Mouse (Mus musculus): ENCODE measurements around the gene Mymx.
A peak's percentile ranks its signal among the peaks of the same experiment; 100 is the strongest.

The Mymx gene

DNA sequence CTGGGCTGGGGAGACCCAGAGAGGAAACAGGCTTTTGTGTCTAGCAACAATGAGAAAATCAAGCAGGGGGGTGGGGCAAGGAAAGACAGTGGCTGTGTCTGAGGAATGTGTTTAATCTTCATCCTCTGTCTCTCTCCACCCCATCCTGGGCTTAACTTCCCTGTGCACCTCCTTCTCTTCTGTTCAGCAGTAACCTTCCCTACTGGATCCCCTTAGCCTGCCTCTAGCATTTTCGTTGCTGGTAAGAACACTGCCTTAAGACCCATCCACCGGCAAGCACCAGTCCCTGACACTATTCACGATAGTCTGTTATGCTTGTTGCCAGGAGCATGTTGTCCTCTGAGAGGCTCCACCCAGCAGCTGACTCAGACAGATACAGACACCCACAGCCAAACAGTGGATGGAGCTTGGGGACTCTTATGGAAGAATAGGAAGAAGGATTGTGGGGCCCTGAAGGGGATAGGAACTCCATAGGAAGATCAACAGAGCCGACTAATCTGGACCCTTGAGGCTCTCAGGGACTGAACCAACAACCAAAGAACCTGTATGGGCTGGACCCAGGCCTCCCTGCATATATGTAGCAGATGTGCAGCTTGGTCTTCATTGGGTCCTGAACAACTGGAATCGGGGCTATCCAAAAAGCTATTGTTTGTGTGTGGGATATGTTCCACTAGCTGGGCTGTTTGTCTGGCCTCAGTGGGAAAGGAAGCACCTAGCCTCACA is 8.4 kb upstream of the Mymx start:
- no peak for DNase-seq

DNA sequence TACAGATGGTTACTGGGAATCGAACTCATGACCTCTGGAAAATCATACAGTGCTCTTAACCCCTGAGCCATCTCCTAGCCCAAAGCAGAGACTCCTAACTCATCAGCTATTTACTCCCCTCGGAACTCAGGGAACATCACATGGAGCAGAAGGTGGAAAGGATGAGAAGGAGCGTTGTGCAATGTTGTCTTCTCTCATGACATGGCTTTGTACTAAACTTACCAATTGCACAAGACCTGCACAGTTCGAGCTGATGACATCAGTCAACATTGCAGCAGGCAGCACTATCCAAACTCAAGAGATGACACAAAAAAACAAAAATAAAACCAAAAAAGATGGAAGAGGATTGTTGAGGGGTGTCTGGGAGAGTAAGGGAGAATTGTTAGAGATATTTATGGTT is 6.5 kb upstream of the Mymx start:
- no peak for DNase-seq

- no peak for DNase-seq
Observed at GRCm38 (mm10) chr17:45606992-45607879, 5.3 kb upstream of the Mymx start.

DNA sequence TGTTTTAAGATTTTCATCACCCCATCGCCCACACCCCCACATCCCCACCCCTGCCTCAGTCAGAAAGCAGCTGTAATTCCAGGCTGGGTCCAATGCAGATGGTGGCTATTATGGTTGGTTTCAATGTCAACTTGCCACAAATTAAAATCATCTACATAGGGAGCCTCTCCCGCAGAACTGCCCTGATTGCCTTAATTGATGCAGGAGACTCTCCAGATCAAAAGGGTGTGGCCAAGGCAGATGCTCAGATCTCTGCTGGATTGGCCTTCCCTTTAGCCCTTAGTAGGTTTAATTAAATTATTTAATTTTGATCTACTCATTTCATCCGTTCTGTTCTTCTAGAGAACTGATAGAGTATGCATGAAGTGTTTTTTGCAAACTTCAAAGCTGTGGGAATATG is 1.1 kb upstream of the Mymx start:
- DNase-seq = no peak

- no peak for DNase-seq
Observed at GRCm38 (mm10) chr17:45601325-45601724, 577 bp downstream of the Mymx start.

DNA sequence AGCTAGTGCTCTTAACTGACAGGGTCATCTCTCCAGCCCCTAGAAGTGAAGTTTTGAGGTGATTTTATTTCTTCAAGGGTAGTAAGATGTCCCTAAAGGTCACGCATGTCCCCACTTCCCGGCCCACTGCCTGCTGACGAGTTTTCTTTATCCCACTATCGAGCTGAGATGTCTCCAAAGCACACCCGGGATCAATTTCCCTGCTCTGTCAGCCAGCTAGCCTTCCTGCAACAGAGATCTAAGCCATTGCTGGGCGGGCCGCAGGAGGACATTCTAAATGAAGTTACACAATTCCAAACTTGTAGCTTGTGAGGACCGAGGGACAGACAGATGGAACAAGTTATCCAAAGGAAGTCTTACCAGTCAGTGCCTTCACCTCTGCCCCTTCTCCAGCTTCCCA is 1.6 kb downstream of the Mymx start:
- DNase-seq = no peak

GRCm38 (mm10) chr17:45599446-45600242 is 2.3 kb downstream of the Mymx start, which contains the start of gene Slc29a1:
Gene Slc29a1, minus strand, starts transcription at chr17:45599606.
- DNase-seq = no peak

DNA sequence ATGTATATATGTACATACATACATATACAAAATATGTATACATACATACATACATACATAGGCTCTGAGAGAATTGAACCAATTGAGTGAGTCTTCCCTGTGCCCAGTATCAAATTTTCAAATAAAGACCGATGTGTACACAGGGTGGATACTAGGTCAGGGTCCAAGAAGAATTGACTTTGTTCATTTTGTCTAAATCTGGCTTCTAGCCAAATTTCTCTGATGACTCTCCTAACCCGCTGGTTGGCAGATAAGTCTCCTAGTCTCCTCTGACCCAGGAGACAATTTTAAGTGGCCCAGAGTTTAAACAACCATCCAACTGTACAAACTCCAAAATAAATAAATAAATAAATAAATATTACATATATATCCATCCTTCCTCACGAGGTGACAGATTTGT is 3.0 kb downstream of the Mymx start:
- DNase-seq = no peak

- DNase-seq = no peak
Observed at GRCm38 (mm10) chr17:45598376-45598775, 3.5 kb downstream of the Mymx start.

DNA sequence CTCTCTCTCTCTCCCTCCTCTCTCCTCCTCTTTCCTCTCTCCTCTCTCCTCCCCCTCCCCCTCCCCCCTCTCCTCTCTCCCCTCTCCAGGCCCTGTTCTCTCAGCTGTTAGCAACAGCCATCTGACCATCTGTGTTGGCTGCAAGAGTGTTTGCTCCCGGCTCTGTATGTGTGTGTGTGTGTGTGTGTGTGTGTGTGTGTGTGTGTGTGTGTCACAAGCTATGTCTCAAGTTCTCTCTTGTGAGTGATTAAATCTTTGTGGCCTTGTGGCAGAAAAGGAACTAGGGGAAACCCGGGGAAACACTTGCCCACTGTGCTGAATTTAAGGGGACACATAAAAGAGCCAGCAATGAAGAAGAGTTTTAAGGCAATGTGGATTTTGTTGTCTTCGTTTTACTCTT is 4.1 kb downstream of the Mymx start:
- no peak for DNase-seq

- DNase-seq = peak; percentile 62
Observed at GRCm38 (mm10) chr17:45596631-45597396, 5.1 kb downstream of the Mymx start.

- peak; percentile 43 for DNase-seq
Observed at GRCm38 (mm10) chr17:45595736-45596390, 6.0 kb downstream of the Mymx start.

DNA sequence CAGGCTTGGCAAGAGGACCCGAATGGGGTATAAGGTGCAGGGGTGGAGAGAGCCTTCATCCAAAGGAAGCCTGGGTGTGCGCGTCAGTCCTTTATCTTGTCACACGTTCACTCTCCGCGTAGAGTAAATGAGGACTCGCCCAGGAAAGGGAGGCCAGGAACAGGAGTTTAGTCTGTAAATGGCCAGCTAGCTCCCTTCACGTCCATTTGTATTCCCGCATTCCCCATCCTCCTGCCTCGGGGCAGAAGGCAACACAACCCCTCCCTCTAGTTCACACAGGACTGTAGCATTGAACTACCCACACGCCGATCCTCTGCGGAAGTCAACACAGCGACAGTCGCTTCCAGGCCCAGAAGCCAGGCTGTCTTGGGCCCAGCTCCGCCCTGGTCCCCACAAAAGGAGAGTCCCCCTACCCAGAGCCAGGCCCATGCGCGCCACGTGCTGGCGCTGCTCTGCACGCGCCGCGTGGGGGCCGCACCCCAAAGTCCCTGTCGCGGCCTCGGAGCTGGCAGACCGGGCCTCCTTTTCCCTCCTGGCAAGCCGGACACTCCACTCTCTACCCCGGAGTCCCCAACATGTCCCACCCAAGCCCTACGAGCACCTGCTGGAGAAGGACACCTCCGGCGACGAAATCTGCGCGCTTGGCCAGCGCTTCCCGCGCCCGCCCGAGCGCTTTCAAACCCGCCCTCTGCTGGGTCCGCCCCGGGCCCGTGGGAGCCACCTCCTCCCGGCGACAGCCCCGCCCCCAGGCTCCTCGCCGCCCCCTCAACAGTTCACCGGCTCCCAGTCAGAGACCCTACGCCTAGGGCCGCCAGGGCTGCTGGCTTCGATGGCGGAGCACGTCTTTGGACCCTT is 6.8 kb downstream of the Mymx start:
- peak; percentile 62 for DNase-seq

DNA sequence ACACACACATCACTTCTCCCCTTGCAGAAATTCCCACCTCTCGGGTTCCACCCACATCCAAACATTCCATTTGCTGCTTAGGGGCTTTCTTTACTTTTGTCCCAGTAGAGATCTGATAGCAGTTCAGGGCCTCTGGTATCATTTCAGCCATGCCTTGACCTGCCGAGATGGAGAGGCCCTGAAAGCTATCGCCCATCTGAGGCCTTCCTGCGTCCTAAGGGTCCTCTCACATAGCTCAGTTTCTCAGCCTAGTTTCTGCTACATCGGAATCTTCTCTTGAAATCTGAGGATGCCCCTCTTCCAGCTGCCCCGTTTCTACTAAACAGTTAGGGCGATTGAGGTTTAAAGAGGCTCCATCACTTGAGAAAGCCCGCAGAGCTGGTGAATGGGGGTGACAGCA is 7.7 kb downstream of the Mymx start:
- no peak for DNase-seq

GRCm38 (mm10) chr17:45593479-45593878 is 8.4 kb downstream of the Mymx start:
- no peak for DNase-seq

DNA sequence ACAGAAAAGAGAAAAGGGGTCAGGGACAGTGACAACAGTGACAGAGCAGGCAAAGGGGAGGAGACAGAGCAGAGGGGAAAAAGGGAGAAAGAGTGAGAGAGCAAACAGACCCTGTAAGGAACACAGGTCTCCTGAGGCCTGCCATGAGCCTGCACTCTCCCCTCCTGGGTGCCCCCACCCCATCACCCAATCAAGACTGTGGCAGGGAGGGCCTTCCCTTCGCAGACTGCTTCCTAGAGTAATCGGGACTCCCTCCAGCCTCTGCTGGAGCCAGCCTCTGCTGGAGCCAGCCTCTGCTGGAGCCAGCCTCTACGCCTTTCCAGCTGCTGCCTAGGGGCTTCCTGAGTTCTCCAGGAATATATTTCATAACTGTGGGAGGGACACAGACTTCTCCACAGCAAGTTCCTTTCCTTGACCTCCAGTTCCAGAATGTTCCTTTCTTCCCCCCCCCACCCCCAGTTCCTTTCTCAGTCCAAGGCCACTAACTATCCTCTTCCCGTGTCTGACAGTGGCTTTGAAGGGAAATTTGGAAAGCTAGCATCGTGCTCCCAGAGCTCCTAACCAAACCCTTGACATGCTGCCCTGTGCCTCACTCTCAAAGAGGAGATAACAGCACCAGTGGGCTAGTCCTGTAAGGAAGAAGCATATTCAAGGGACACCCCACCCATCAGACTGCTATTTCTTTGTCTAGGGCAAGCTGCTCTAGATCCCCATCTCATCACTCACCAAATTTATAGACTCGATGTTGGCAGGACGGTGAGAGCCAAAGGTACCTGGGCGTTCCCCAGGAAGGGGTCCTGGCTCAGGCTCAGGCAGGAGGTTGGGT is 9.1 kb downstream of the Mymx start:
- no peak for DNase-seq

DNA sequence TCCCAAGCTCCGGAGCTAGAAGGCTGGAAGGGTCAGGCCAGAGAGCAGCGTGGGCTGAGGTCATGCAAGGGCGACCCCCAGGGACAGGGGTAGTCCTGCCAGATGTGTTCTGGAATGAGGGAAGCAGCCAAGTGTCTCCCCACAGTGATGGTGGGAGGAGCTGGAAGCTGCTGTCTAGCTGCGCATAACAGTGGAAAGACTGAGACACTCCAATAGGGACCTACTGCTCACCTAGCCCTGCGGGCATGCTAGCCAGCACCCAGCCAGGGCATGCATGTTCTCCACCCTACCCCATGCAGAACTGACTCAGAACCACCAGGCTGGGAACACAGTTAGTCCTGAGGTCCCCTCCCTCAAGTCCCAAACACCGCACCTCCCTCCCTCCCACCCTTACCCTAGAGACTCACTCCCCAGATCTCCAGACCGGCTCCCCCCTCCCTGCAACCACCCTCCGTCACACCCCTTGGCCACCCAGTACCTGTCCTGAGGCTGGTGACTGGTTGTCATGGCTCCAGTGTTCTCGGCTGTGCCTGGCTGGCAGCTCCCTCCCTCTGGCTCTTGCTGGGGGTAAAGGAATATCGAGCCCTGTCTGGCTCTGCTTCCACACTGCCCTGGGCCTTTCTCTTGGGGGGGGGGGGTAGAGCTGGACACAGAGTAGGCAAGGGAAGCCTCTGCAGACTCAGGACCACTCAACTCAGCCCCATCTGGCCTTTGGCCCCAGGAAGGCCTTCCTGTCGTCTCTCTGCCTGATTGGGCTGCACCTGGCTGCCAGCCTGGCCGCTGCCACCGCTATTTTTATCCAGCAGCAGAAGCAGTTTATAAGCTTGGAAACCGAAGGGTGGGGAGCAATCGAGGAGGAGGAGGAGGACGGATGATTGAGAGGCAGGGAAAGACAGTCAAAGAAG is 9.9 kb downstream of the Mymx start:
- no peak for DNase-seq

DNA sequence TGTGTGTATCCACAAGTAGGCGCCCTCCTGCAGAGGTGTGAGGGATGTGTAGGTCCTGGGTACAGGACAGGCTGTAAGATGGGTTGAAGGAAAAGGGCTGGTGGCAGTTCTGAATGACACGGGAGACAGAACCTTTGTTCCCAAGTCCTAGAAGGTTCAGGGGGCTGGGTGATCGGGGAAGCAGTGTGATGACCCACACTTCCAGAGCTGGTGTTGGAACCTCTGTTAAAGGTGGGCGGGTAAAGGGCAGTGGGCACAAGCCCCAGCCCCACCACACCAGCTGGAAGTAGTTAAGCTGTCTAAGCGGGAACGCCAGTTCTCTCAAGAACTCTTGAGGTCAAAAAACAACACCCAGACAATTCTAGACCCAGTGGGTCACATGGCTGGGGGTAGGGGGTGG is 11.5 kb downstream of the Mymx start:
- no peak for DNase-seq

DNA sequence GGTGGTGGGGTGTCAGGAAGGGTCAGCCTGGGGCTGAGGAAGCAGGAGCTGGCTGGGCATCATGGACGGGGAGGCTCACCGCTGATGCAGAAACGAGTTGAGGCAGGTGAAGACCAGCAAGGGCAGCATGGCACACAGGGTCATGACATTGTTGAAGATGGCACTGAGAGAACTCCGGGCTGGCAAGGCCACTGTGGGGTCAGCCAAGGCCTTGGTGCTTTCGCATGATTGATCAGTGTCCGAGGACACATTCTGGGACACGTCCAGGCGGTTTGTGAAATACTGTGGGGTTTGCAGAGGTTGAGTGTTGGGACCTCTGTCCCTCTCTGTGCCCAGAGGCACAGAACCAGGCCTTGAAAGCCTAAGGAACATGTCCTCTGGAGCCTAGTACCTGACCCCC is 12.1 kb downstream of the Mymx start:
- DNase-seq = no peak
